Mouse (Mus musculus): ENCODE data around the gene Cldn7.

Gene Cldn7

DNA sequence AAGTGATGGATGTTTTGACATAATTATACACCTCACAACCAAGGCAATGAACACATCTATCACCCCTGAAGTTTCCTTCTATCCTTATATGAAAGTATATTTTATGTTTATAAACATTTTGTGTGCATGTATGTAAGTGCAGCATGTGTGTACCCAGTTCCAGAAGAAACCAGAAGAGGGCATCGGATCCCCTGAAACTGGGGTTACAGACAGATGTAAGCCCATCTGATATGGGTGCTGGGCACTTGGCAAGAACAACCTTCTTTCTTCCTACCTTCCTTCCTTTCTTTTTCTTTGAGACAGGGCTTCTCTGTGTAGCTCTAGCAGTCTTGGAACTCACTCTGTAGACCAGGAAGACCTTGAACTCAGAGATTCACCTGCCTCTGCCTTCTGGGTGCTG lies 8.4 kb upstream of the Cldn7 start:
- in situ Hi-C loops (cut with MboI): no loop called here

DNA sequence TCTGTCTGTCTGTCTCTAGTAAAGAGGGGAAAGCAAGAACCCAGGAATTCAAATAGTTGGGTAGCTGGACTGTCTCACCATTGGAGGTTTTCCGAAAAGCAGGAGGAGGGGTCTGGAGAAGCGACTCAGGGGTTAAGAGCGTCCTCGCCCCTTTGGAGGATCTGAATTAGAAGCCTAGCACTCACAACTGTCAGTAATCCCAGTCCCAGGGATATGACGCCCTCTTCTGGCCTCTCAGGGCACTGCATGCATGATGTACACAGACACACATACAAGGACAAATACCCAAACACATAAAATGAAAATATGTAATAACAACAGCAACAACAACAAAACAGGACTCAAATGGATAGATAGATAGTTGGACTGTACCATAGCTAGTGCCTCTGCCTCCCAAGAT lies 4.0 kb upstream of the Cldn7 start:
- in situ Hi-C loops (cut with MboI): no loop called here

DNA sequence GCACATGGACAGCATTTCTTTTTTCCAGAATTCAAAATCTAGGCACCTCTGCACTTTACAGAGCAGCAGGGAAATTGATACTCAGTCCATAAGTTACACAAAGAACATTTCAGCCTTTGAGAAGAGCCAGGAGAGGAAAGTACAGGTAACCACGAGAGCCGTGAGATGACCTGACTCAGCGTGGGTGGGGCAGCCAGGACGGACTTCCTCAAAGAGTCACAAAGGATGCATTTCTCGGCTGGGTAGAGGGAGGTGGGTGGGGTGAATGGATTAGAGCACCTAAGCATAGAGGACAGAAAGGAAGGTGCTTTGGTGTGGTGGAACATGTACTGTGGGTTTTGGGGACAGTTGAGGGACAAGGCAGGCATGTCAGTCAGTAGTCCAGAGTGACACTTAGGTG lies 2.7 kb upstream of the Cldn7 start:
- in situ Hi-C loops (cut with MboI): no loop called here

GRCm38 (mm10) chr11:69965271-69966005 lies 859 bp downstream of the Cldn7 start:
- in situ Hi-C loops (cut with MboI): no loop called here

DNA sequence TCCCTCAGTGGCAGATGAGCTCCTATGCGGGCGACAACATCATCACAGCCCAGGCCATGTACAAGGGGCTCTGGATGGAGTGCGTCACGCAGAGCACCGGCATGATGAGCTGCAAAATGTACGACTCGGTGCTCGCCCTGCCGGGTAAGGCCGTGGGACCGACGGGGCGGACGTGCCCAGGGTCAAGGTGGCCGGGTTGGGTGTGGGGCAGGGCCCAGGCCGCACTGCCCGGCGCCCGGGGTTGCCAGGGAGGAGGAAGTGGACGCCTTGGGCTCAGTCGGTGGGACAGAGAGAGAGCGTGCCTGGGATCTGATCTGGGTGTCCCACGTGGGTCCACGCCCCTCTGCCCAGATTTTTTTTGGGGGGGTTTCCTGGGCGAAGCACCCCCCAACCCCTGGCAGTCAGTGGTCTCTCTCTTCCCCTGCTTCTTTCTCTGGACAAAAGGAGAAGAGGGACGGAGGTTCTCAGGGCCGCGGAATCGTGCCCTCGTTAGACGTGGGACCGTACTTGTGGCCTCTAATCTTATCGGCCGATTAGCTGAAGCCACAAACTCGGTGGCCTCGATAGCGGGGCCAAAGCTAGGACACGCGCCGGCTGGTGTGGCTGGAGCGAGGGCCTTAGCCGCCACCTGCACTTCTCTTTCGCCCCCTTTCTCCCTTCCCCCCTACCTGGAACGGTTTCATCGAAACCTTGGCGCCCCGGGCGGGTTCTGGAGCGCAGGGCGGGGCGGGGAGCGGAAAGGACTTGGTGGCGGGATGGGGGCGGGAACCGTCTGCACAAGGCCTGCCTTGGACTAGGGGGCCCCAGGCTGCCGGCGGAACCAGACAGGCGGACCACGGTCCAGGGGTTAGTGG lies 1.7 kb downstream of the Cldn7 start:
- in situ Hi-C loops (cut with MboI): no loop called here

DNA sequence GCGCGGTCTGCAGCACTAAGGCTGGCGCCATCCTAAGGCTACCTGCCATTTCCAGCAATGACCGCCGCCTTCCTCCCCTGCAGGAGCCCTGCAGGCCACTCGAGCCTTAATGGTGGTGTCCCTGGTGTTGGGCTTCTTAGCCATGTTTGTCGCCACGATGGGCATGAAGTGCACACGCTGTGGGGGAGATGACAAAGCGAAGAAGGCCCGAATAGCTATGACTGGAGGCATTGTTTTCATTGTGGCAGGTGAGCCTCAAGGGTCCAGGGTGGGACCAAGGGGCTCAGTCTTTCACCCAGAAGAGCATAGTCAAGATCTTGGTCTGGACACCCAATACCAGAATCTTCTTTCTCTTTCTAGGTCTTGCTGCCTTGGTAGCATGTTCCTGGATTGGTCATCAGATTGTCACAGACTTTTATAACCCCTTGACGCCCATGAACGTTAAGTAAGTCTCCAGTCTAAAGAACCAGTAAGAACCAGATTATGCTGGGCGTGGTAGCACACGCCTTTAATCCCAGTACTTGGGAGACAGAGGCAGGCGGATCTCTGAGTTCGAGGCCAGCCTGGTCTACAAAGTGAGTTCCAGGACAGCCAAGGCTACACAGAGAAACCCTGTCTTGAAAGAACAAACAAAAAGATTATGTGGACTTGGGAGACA lies 2.4 kb downstream of the Cldn7 start:
- in situ Hi-C loops (cut with MboI): no loop called here

DNA sequence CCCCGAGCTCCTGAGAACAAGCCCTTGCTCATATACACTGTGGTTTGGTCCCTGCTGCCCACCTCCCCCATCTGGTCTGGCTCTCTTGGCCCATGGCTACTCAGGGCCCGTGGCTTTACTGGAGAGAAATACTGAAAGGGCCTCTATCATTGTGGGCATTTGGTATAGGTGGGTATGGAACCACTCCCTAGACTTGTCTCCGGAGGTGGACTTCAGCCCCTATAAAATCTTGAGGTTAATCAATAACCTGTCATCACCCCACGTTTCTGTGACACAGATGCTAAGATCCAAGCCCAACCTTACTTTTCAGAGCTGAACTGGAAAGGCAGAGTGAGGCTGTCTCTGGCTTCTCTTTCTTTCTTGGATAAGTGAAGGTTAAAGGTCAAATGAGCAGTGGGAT lies 4.2 kb downstream of the Cldn7 start:
- in situ Hi-C loops (cut with MboI): no loop called here

DNA sequence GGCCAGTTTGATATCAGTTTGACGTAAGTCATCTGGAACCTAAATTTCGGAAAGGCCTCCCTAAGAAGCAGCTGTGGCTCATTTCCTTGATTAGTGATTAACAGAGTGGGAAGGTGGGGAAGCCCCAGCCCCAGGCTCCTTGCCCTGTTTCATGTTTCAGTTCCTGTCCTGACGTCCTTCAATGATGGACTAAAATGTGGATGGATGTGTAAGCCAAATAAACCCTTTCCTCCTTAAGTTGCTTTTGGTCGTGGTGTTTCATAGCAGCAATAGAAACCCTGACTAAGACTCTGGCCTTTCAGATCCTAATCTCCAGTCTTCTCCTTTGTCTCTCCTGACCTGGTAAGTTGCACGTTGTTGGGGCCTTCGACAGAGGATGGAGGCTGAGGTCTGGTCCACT lies 5.6 kb downstream of the Cldn7 start:
- in situ Hi-C loops (cut with MboI): no loop called here

DNA sequence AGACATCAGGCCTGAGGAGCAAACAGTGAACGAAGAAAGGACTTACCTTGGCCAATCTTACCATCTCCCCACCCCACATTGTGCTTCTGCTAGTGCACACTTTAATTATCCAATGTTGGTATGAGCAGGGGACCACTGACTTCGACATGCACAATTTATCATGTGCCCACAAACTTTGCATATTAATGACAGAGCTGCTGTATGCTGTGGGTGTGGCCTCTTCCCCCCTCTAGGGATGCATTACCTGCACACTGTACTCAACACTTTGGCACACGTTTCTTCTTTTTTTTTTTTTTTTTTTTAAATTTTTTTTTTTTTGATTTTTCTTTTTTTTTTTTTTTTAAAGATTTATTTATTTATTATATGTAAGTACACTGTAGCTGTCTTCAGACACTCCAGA lies 6.2 kb downstream of the Cldn7 start:
- in situ Hi-C loops (cut with MboI): no loop called here

DNA sequence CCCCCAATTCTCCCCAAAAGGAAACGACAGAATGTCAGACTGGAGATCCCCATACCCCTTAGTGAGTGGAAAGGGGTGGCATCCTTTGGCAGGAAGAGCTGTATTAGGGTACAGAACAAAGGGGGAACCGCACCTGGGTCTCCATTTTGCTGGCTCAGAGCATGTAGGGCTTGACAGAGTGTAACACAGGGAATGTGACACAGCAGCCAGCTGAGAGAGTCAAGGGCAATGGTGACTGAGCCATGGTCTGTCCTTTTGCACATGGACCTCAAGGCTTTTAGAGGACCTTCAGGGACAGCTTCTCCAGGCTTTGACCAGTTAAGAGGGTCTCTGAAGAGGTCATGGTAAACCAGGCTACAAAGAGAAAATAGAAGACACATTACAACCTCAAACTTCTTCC lies 10.3 kb downstream of the Cldn7 start:
- in situ Hi-C loops (cut with MboI): no loop called here

- in situ Hi-C loops (cut with MboI): no loop called here
These were observed 11.7 kb downstream of the Cldn7 start for GRCm38 (mm10) chr11:69976271-69976670.

DNA sequence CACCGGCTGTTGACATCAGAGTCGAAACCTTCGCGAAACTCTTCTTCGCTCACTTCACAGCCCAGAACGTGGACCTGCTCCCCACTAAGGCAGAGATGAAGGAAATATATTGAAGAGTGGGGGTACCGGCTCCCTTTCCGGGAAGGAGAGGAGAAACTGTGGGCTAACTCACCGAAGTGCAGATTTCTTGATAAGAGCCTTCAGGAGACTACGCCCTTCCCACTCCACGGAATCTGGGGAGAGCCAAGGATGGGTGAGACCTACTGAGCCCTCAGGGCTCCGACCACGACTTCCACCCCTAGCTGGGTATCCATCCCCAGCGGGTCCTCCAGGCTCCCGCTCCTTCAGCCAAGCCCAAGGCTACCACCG lies 15.2 kb downstream of the Cldn7 start:
- in situ Hi-C loops (cut with MboI): no loop called here

GRCm38 (mm10) chr11:69980196-69981140 lies 15.9 kb downstream of the Cldn7 start:
- in situ Hi-C loops (cut with MboI): no loop called here

DNA sequence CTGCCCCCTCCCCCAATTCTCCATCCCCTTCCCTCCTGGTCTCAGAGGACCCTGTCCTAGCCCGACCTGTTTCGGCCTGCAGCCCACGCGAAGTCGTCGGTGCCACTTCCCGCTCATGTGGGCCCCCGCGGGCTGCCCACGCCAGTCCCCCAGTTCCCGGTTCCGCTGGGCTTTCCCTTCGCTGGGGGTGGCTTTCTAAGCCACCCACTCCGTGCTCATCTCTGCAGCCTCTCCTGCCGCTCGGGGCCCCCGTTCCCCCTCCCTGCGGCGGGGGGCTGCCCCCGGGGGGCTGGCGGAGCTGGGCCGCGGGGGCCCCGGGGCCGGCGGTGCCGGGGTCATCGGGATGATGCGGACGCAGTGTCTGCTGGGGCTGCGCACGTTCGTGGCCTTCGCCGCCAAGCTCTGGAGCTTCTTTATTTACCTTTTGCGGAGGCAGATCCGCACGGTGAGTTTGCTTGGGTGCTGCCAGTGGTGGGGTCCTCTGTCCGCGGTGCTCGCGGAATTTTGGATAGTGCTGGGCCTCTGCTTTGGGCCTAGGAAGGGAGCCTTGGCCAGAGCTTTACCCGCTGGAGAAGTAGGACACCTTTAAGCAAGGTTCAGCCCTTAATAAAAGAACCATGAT lies 16.7 kb downstream of the Cldn7 start, which contains the start of gene Ctdnep1:
TSS of gene Ctdnep1 (plus strand) at position 16 of the 622 bp plus-strand sequence.
- in situ Hi-C loops (cut with MboI): no loop called here

DNA sequence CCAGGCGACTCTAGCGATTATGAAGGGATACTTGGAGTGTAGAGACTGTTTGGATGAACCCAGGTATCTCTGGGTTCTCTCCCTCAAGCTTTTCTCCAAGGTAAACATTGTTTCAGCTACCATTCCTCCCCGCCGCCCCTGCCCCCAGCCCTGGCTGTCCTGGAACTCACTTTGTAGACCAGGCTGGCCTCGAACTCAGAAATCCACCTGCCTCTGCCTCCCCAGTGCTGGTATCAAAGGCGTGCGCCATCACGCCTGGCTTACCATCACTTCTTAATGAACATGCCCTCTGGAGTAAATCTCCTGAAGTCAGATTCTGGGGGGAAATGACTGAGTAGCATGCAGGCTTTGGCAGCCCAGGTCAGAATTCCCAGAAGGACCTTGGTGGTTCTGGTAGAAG lies 17.6 kb downstream of the Cldn7 start, which contains the start of gene Elp5:
TSS of gene Elp5 (minus strand) at position 293 of the 400 bp plus-strand sequence.
- in situ Hi-C loops (cut with MboI): no loop called here

- in situ Hi-C loops (cut with MboI): no loop called here
These were observed 18.3 kb downstream of the Cldn7 start for GRCm38 (mm10) chr11:69982877-69983276.

GRCm38 (mm10) chr11:69983377-69983776 lies 18.8 kb downstream of the Cldn7 start:
- in situ Hi-C loops (cut with MboI): no loop called here

DNA sequence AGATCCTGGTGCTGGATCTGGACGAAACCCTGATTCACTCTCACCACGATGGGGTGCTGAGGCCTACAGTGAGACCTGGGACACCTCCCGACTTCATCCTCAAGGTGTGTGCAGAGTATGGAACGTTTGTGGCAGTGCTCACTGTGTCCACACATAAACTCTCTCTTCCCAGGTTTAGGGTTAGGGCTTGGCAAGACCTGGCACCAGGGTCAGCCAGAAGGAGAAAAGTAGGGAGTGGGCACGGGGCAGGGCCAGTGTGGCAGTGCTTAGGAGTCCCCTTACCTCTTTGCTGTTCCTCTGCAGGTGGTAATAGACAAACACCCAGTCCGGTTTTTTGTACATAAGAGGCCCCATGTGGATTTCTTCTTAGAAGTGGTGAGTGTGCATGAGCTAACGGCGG lies 19.9 kb downstream of the Cldn7 start:
- in situ Hi-C loops (cut with MboI): no loop called here

DNA sequence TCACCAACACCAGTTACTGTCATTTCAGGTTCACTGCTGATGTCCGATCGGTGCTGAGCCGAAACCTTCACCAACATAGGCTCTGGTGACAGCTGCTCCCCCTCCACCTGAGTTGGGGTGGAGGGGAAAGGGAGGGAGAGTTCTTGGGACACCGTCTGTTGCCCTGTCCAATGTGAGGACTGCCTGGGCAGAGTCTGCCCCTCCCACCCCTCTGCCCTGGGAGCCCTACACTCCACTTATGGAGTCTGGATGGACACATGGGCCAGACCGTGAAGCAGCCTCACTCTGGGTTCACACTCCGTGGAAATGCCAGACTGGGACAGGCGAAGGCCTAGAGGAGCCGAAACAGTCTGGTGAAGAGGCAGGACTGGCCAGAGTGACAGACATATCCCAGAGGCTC lies 25.4 kb downstream of the Cldn7 start:
- in situ Hi-C loops (cut with MboI): no loop called here

DNA sequence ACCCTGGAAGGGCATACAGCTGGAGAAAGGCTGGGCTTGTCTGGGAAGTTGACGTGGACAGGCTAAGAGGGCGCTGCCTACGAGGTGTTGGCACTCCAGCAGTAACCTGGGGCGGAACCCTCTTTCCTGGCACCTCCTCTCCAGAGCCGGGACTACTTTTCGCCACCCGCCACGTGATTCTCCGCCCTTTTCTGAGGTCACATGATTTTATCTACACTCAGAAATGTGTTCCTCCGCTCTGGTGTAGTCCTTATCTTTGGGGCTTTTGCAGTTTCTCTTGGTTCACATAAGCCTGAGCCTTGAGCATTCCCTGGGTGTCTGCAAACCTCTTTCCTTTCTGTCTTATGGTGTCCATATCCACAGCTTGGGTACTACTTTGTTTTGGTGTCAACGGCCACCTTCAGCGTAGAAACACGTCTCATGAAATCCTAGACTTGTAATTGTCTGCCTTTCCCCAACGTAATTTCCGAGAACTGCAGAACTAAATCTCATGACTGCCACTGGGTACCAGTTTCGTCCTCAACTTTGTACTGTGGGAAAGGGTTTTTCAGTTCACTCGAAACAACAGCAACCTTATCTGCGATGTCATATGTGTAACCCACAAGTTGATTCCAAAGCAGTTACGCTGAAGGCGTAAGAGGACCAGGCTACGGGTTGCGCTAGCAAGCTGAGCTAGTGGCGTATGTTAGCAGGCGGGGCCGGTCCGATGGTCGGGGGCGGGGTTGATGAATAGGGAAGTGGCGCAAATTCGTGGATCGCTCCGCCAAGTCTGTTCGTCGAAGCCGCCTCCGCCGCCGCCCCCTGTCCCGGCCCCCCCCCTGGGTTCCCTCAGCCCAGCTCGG lies 26.5 kb downstream of the Cldn7 start, which contains the start of gene Gabarap:
TSS of gene Gabarap (plus strand) at position 294 of the 842 bp plus-strand sequence.
- in situ Hi-C loops (cut with MboI): no loop called here
